Mouse (Mus musculus) B cell, adult 67 days (primary cell): Measurements from ENCODE around the gene Psmd14. TPM values are rescaled to one million over a fixed set of nuclear protein-coding genes. Genes with fewer than 3 reads are reported as not detected.

Experiments
- total RNA-seq, 2 experiments: library from RNA; stranded (reverse); gene quantifications; 4 replicates each; pipeline ENCODE4 v1.2.4; 2023

Gene Psmd14
- total RNA-seq, result 10 to 100 TPM; 64.7 to 73.1 TPM

DNA sequence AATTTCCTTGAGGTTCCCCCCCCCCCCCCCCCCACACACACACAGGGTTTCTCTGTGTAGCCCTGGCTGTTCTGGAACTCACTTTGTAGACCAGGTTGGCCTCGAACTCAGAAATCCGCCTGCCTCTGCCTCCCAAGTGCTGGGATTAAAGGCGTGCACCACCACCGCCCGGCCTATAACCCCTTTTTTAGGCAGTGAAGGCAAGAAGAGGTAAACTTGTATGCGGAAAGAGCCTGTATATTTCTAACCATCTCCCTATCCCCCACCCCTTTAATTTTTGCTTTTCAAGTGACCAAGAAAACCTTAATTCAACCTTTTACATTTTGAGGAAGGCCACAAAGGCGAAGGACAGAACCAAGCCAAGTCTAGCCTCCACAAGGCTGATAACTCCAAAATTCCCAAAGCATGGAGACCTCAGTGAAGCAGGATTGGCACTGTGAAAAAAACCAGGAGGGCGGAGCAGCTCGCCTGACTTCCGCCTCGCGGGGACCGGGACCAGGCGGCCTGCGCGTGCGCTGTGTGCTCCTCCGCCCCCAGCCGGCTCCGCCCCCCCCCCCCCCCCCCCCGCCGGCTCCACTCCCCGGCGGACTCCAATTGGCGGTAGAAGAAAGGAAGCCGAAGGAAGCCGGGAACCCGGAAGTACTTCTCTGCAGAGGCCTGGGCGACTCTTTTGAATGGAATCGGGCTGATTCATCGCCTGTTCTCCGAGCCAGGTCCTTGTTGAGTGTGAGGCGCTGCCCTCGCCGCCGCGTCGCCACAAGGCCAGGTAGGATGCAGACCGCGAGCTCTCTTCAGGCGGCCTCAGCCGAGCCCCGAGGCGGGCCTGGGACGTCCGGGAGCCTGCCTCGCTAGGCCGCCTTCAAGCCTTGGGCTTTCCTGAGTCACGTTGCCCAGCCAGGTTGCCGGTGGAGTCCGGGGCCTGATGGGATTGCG, at the start of gene Psmd14:
TSS of gene Psmd14 (plus strand) at position 587 of the 933 bp plus-strand sequence.

DNA sequence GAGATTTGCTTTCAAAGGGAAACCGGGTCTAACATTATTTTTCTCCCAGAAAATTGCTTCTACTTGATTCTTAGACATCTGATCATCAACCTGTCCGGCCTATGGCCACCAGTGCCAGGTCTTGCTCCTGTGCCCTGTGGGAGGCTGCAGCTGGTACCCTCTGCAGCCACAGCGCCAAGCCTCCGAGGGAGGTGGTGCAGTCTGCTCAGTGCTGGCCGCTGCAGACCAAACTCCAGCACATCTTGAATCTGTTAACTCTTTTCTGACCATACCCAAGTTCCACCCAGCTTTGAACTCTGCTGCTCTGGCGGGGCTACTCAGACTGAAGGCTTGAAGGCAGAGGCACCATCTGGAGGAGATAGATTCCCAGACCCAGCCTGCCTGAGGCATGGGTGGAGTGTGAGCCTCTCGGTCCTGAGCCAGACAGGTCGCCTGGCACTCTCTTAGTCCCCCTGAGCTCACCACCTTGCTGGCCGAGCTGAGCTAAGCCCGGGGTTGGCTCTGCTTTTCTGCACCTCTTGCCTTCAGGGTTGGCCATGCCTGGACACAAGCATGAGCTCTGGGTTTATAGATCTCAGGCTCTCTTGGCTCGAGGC, 91.3 kb downstream of the Psmd14 start, which contains the start of gene Tbr1:
TSS of gene Tbr1 (plus strand) at position 275 of the 596 bp plus-strand sequence.

Other genes starting within 250 kb of the Psmd14 start
- 100 to 1,000 TPM; 101 to 105 TPM for gene Tank, start 133.1 kb upstream of the Psmd14 start, total RNA-seq
- 1 to 10 TPM; 1.4 TPM for gene Tbr1, start 91.2 kb downstream of the Psmd14 start, total RNA-seq